Mouse (Mus musculus): ENCODE measurements around the gene Phc2. TPM values are rescaled to one million over a fixed set of nuclear protein-coding genes. Genes with fewer than 3 reads are reported as not detected.

The Phc2 gene
- polyA plus RNA-seq, 1 experiment from 2014 or later, result 14.6 TPM

GRCm38 (mm10) chr4:128737825-128738610, 83.5 kb downstream of the Phc2 start:
- Histone ChIP-seq H3K27ac (ENCODE audit: low read depth) (no peak overlapping the region), H3K9ac (replicated peaks) (no peak overlapping the region), H3K36me3 (replicated peaks; ENCODE audit: insufficient read depth, low read length) (no peaks in the 10 kb centered on the region; the same call in none of the 2 replicates), H3K4me1 (ENCODE audit: insufficient read depth) (peaks cover 32% of the 10 kb centered on the region), H3K9me3 (ENCODE audit: low read length) (no peaks in the 10 kb centered on the region), H3K4me3 (ENCODE audit: low read depth, low read length) (no peak overlapping the region), H3K4me2 (ENCODE audit: low read depth, low read length) (no peak overlapping the region), H3K27me3 (ENCODE audit: insufficient read depth, low read length) (no peaks in the 10 kb centered on the region)
- no peak for TF ChIP-seq CTCF (IDR thresholded peaks at IDR 0.05; ENCODE audit: low read depth)
- no peak for TF ChIP-seq EP300 (IDR thresholded peaks at IDR 0.05; ENCODE audit: low read depth)
- ATAC-seq, result no peak
- no peak for DNase-seq
- 79% methylated on average over 14 of the region's 14 CpGs for WGBS (ENCODE audit: insufficient replicate concordance)

GRCm38 (mm10) chr4:128740878-128741277, 86.4 kb downstream of the Phc2 start:
- no peak for TF ChIP-seq CTCF (IDR thresholded peaks at IDR 0.05; ENCODE audit: low read depth)
- TF ChIP-seq EP300 (IDR thresholded peaks at IDR 0.05; ENCODE audit: low read depth), result no peak
- no peak overlapping the region for H3K4me3 ChIP-seq (ENCODE audit: low read depth, low read length)
- H3K9me3 ChIP-seq (ENCODE audit: low read length), result no peaks in the 10 kb centered on the region
- 34% methylated on average over 1 of the region's 1 CpGs for whole genome bisulfite sequencing (ENCODE audit: insufficient replicate concordance)
- ATAC-seq (no peak), DNase-seq (no peak)
- no peak overlapping the region for H3K4me2 ChIP-seq (ENCODE audit: low read depth, low read length)
- H3K36me3 ChIP-seq (replicated peaks; ENCODE audit: insufficient read depth, low read length), result peaks cover 26% of the 10 kb centered on the region
- H3K9ac ChIP-seq (replicated peaks), result no peak overlapping the region
- H3K4me1 ChIP-seq (ENCODE audit: insufficient read depth), result peaks cover 4% of the 10 kb centered on the region; the same call in 1 of the 2 replicates
- no peaks in the 10 kb centered on the region for H3K27me3 ChIP-seq (ENCODE audit: insufficient read depth, low read length)
- no peak overlapping the region for H3K27ac ChIP-seq (ENCODE audit: low read depth)

GRCm38 (mm10) chr4:128741906-128742305, 87.4 kb downstream of the Phc2 start:
- DNase-seq (no peak), ATAC-seq (no peak)
- Histone ChIP-seq H3K4me3 (ENCODE audit: low read depth, low read length) (no peak overlapping the region), H3K27me3 (ENCODE audit: insufficient read depth, low read length) (no peaks in the 10 kb centered on the region), H3K36me3 (replicated peaks; ENCODE audit: insufficient read depth, low read length) (peaks cover 36% of the 10 kb centered on the region), H3K4me2 (ENCODE audit: low read depth, low read length) (no peak overlapping the region), H3K9ac (replicated peaks) (no peak overlapping the region), H3K27ac (ENCODE audit: low read depth) (no peak overlapping the region), H3K4me1 (ENCODE audit: insufficient read depth) (0 out of 2 replicates have a peak, but pooled peaks cover 3% of the 10 kb centered on the region), H3K9me3 (ENCODE audit: low read length) (no peaks in the 10 kb centered on the region)
- no peak for TF ChIP-seq EP300 (IDR thresholded peaks at IDR 0.05; ENCODE audit: low read depth)
- TF ChIP-seq CTCF (IDR thresholded peaks at IDR 0.05; ENCODE audit: low read depth), result no peak
- WGBS (ENCODE audit: insufficient replicate concordance), result 57% methylated on average over 5 of the region's 5 CpGs

GRCm38 (mm10) chr4:128742379-128742970, 88.0 kb downstream of the Phc2 start:
- Histone ChIP-seq H3K4me1 (ENCODE audit: insufficient read depth) (no peaks in the 10 kb centered on the region), H3K36me3 (replicated peaks; ENCODE audit: insufficient read depth, low read length) (peaks cover 42% of the 10 kb centered on the region), H3K4me2 (ENCODE audit: low read depth, low read length) (no peak overlapping the region), H3K27me3 (ENCODE audit: insufficient read depth, low read length) (no peaks in the 10 kb centered on the region), H3K4me3 (ENCODE audit: low read depth, low read length) (no peak overlapping the region), H3K9me3 (ENCODE audit: low read length) (no peaks in the 10 kb centered on the region), H3K9ac (replicated peaks) (no peak overlapping the region), H3K27ac (ENCODE audit: low read depth) (no peak overlapping the region)
- WGBS (ENCODE audit: insufficient replicate concordance), result 81% methylated on average over 10 of the region's 10 CpGs
- TF ChIP-seq CTCF (IDR thresholded peaks at IDR 0.05; ENCODE audit: low read depth), result no peak
- TF ChIP-seq EP300 (IDR thresholded peaks at IDR 0.05; ENCODE audit: low read depth), result no peak
- ATAC-seq (no peak), DNase-seq (no peak)

- H3K4me1 ChIP-seq (ENCODE audit: insufficient read depth), result no peaks in the 10 kb centered on the region
- peaks cover 48% of the 10 kb centered on the region for H3K36me3 ChIP-seq (replicated peaks; ENCODE audit: insufficient read depth, low read length)
- H3K27me3 ChIP-seq (ENCODE audit: insufficient read depth, low read length), result no peaks in the 10 kb centered on the region
- TF ChIP-seq EP300 (IDR thresholded peaks at IDR 0.05; ENCODE audit: low read depth) (no peak), CTCF (IDR thresholded peaks at IDR 0.05; ENCODE audit: low read depth) (no peak)
- no peak overlapping the region for H3K4me3 ChIP-seq (ENCODE audit: low read depth, low read length)
- DNase-seq (no peak), ATAC-seq (no peak)
- H3K9ac ChIP-seq (replicated peaks), result no peak overlapping the region
- no peak overlapping the region for H3K4me2 ChIP-seq (ENCODE audit: low read depth, low read length)
- 80% methylated on average over 12 of the region's 12 CpGs for WGBS (ENCODE audit: insufficient replicate concordance)
- no peaks in the 10 kb centered on the region for H3K9me3 ChIP-seq (ENCODE audit: low read length)
- H3K27ac ChIP-seq (ENCODE audit: low read depth), result no peak overlapping the region
Observed at GRCm38 (mm10) chr4:128743031-128743626, 88.6 kb downstream of the Phc2 start.

- 85% methylated on average over 8 of the region's 8 CpGs for WGBS (ENCODE audit: insufficient replicate concordance)
- Histone ChIP-seq H3K27ac (ENCODE audit: low read depth) (no peak overlapping the region), H3K4me1 (ENCODE audit: insufficient read depth) (no peaks in the 10 kb centered on the region), H3K27me3 (ENCODE audit: insufficient read depth, low read length) (no peaks in the 10 kb centered on the region), H3K36me3 (replicated peaks; ENCODE audit: insufficient read depth, low read length) (peaks cover 63% of the 10 kb centered on the region), H3K4me3 (ENCODE audit: low read depth, low read length) (no peak overlapping the region), H3K9ac (replicated peaks) (no peak overlapping the region), H3K4me2 (ENCODE audit: low read depth, low read length) (no peak overlapping the region), H3K9me3 (ENCODE audit: low read length) (no peaks in the 10 kb centered on the region)
- ATAC-seq, result no peak
- no peak for TF ChIP-seq EP300 (IDR thresholded peaks at IDR 0.05; ENCODE audit: low read depth)
- no peak for TF ChIP-seq CTCF (IDR thresholded peaks at IDR 0.05; ENCODE audit: low read depth)
- no peak for DNase-seq
Observed at GRCm38 (mm10) chr4:128745160-128745559, 90.7 kb downstream of the Phc2 start.
